Mouse (Mus musculus) intestine, postnatal 0 days (tissue): ENCODE data around the gene Apbb2. TPM values are rescaled to one million over a fixed set of nuclear protein-coding genes. Genes with fewer than 3 reads are reported as not detected.

ENCODE experiments used
- ATAC-seq: fragments of 200-750 bp; cut with Nextera tagmentation; 2 replicates; pipeline ENCODE4 v1.8.0; 2017; ENCODE audit warnings: mild to moderate bottlenecking, moderate TSS enrichment, moderate library complexity
- H3K27ac ChIP-seq: fragments of 300-500 bp; sonication (generic); 2 replicates; pipeline ENCODE4 v1.5.1; 2014; ENCODE audit warnings: mild to moderate bottlenecking, low read depth, low read length, moderate library complexity
- H3K27me3 ChIP-seq: fragments of 300-500 bp; sonication (generic); replicated peaks from 2 replicates; pipeline ENCODE4 v1.6.1; 2014; ENCODE audit warnings: low read length, mixed read lengths; ENCODE audit not compliant: control insufficient read depth, insufficient read depth
- H3K36me3 ChIP-seq: fragments of 300-500 bp; sonication (generic); 2 replicates; pipeline ENCODE4 v1.6.1; 2014; ENCODE audit warnings: mild to moderate bottlenecking, moderate library complexity; ENCODE audit not compliant: control insufficient read depth, insufficient read depth
- H3K4me1 ChIP-seq: fragments of 300-500 bp; sonication (generic); replicated peaks from 2 replicates; pipeline ENCODE4 v1.6.1; 2014; ENCODE audit warnings: antibody characterized with exemption, low read length, mixed read lengths; ENCODE audit not compliant: control insufficient read depth, insufficient read depth
- H3K4me2 ChIP-seq: fragments of 300-500 bp; sonication (generic); replicated peaks from 2 replicates; pipeline ENCODE4 v1.6.1; 2014; ENCODE audit warnings: low read depth, mild to moderate bottlenecking, moderate library complexity
- H3K4me3 ChIP-seq: fragments of 300-500 bp; sonication (generic); 2 replicates; pipeline ENCODE4 v1.5.1; 2014; ENCODE audit warnings: low read depth, low read length
- H3K9ac ChIP-seq: fragments of 300-500 bp; sonication (generic); 2 replicates; pipeline ENCODE4 v1.6.1; 2014; ENCODE audit warnings: mild to moderate bottlenecking, low read depth, low read length
- H3K9me3 ChIP-seq: fragments of 300-500 bp; sonication (generic); 2 replicates; pipeline ENCODE4 v1.6.1; 2016; ENCODE audit warnings: mixed run types; ENCODE audit not compliant: control insufficient read depth
- CTCF ChIP-seq: sonication (generic); IDR thresholded peaks from 2 replicates; pipeline ENCODE4 v1.5.1; 2016; ENCODE audit warnings: low read depth, mild to moderate bottlenecking, control low read depth, antibody characterized with exemption, moderate library complexity
- WGBS: fragments of 180-500 bp; shearing (Covaris S2); extraction: QIAGEN DNeasy Blood & Tissue Kit; methylation state at CpG from one replicate; pipeline ENCODE4 v1.1.7; 2014; 5-methylcytosine and 5-hydroxymethylcytosine counted together
- polyA plus RNA-seq: library from polyadenylated mRNA; unstranded; fragments of >200 nt; fragmentation: Nextera tagmentation; extraction: Ambion mirVana; gene quantifications from 2 replicates; pipeline ENCODE4 v1.2.1, GENCODE M21; 2015

The Apbb2 gene
- polyA plus RNA-seq, 1 experiment from 2014 or later, result 18.7 TPM

- ATAC-seq, result no peak
- no peak overlapping the region for H3K4me3 ChIP-seq
- no peak overlapping the region for H3K9ac ChIP-seq
- H3K4me2 ChIP-seq, result no peak overlapping the region
- no peaks in the 10 kb centered on the region for H3K36me3 ChIP-seq
- no peaks in the 10 kb centered on the region for H3K27me3 ChIP-seq
- no peak for TF ChIP-seq CTCF
- H3K9me3 ChIP-seq, result no peaks in the 10 kb centered on the region
- H3K4me1 ChIP-seq, result no peaks in the 10 kb centered on the region
- WGBS, result 74% methylated on average over 4 of the region's 4 CpGs
- H3K27ac ChIP-seq, result no peak overlapping the region
Observed at GRCm38 (mm10) chr5:66468331-66469001, 150.1 kb downstream of the Apbb2 start.

GRCm38 (mm10) chr5:66462665-66463064 lies 155.9 kb downstream of the Apbb2 start:
- Histone ChIP-seq H3K36me3 (no peaks in the 10 kb centered on the region), H3K4me3 (no peak overlapping the region), H3K4me1 (no peaks in the 10 kb centered on the region; the same call in 1 of the 2 replicates), H3K9me3 (no peaks in the 10 kb centered on the region), H3K27ac (no peak overlapping the region), H3K4me2 (no peak overlapping the region), H3K9ac (no peak overlapping the region), H3K27me3 (no peaks in the 10 kb centered on the region)
- WGBS, result 69% methylated on average over 8 of the region's 8 CpGs
- no peak for TF ChIP-seq CTCF
- no peak for ATAC-seq

- 0 out of 2 replicates have a peak, but pooled peaks have one; percentile 16 for ATAC-seq
- no peaks in the 10 kb centered on the region for H3K27me3 ChIP-seq
- no peak overlapping the region for H3K4me3 ChIP-seq
- no peak for TF ChIP-seq CTCF
- H3K9ac ChIP-seq, result no peak overlapping the region
- H3K9me3 ChIP-seq, result no peaks in the 10 kb centered on the region
- no peak overlapping the region for H3K4me2 ChIP-seq
- no peak overlapping the region for H3K27ac ChIP-seq
- no peaks in the 10 kb centered on the region for H3K36me3 ChIP-seq
- 38% methylated on average over 5 of the region's 5 CpGs for WGBS
- H3K4me1 ChIP-seq, result no peaks in the 10 kb centered on the region; the same call in 1 of the 2 replicates
Observed at GRCm38 (mm10) chr5:66458851-66459250, 159.7 kb downstream of the Apbb2 start.

GRCm38 (mm10) chr5:66455271-66455670 lies 163.3 kb downstream of the Apbb2 start:
- peaks cover 8% of the 10 kb centered on the region; the same call in 1 of the 2 replicates for H3K36me3 ChIP-seq
- WGBS, result 72% methylated on average over 5 of the region's 5 CpGs
- no peaks in the 10 kb centered on the region for H3K27me3 ChIP-seq
- no peak overlapping the region for H3K9ac ChIP-seq
- no peak overlapping the region for H3K4me2 ChIP-seq
- no peak for TF ChIP-seq CTCF
- no peak for ATAC-seq
- no peak overlapping the region for H3K27ac ChIP-seq
- H3K4me3 ChIP-seq, result no peak overlapping the region
- no peaks in the 10 kb centered on the region for H3K9me3 ChIP-seq
- H3K4me1 ChIP-seq, result no peaks in the 10 kb centered on the region; the same call in 1 of the 2 replicates

GRCm38 (mm10) chr5:66454826-66455225 lies 163.8 kb downstream of the Apbb2 start:
- H3K4me2 ChIP-seq, result no peak overlapping the region
- no peaks in the 10 kb centered on the region; the same call in 1 of the 2 replicates for H3K4me1 ChIP-seq
- H3K27ac ChIP-seq, result no peak overlapping the region
- H3K27me3 ChIP-seq, result no peaks in the 10 kb centered on the region
- H3K4me3 ChIP-seq, result no peak overlapping the region
- H3K9me3 ChIP-seq, result no peaks in the 10 kb centered on the region
- H3K9ac ChIP-seq, result no peak overlapping the region
- no peak for ATAC-seq
- TF ChIP-seq CTCF, result no peak
- peaks cover 8% of the 10 kb centered on the region; the same call in 1 of the 2 replicates for H3K36me3 ChIP-seq
- WGBS, result 79% methylated on average over 4 of the region's 4 CpGs

- 24% methylated on average over 4 of the region's 4 CpGs for WGBS
- Histone ChIP-seq H3K4me2 (no peak overlapping the region), H3K36me3 (peaks cover 8% of the 10 kb centered on the region; the same call in 1 of the 2 replicates), H3K4me3 (no peak overlapping the region), H3K27ac (no peak overlapping the region), H3K27me3 (no peaks in the 10 kb centered on the region), H3K4me1 (no peaks in the 10 kb centered on the region), H3K9ac (no peak overlapping the region), H3K9me3 (no peaks in the 10 kb centered on the region)
- ATAC-seq, result no peak
- TF ChIP-seq CTCF, result no peak
Observed at GRCm38 (mm10) chr5:66453106-66453505, 165.5 kb downstream of the Apbb2 start.
